Mouse (Mus musculus): Measurements from ENCODE around the gene Dis3l2.

GRCm38 (mm10) chr1:86677624-86678023 lies 26.0 kb upstream of the Dis3l2 start:
- TF ChIP-seq GATA1 (IDR thresholded peaks at IDR 0.05; ENCODE audit: low read length): no peak
- no peak for TF ChIP-seq TAL1 (IDR thresholded peaks at IDR 0.05; ENCODE audit: low read length)
